Comparison of ENCODE assay signal across 20 mouse cellular contexts in genomic region chr1:120270115-120270514, GRCm38 (mm10). TPM values are rescaled to one million over a fixed set of nuclear protein-coding genes. Genes with fewer than 3 reads are reported as not detected.
DNase-seq lines count a peak whose midpoint lies in the region; ATAC-seq and TF ChIP-seq lines count a peak whose summit lies in the region.
"Had no signal": no experiment of that assay in that cellular context is flagged by ENCODE, and none has a peak within 500 bp of the region (broad histone marks: within the 10 kb centered on the region; RNA-seq: fewer than 3 reads in every experiment).

No protein-coding gene starts in this region.

- H3K4me3 ChIP-seq in heart, embryonic 11.5 days (ENCODE audit: low read depth, low read length) = peak overlapping the region; percentile 30
- H3K4me3 ChIP-seq in ES-Bruce4 (ENCODE audit: low read depth, low read length) (no peak overlapping the region), MEL (ENCODE audit: control insufficient read depth in 1 of 2, insufficient read depth in 1 of 2, low read depth in 2 of 2, low read length in 2 of 2) (no peak overlapping the region; a peak in 1 of 4 replicates)
- H3K4me3 ChIP-seq in liver, embryonic 12.5 days = peak overlapping the region; percentile 67
- H3K4me3 ChIP-seq: embryonic facial prominence, embryonic 12.5 days; heart, adult 2 months; megakaryocyte, embryonic 14.5 days; neural tube, embryonic 12.5 days had no signal

- 0 out of 2 replicates have a peak overlapping the region, but pooled peaks have one; percentile 22 for H3K27ac ChIP-seq in heart, embryonic 11.5 days (ENCODE audit: low read depth, low read length)
- no peak overlapping the region for H3K27ac ChIP-seq in ES-Bruce4 (ENCODE audit: insufficient read depth, low read length)
- peak overlapping the region; percentile 46; the same call in 1 of the 2 replicates for H3K27ac ChIP-seq in MEL (ENCODE audit: control insufficient read depth, low read depth, low read length)
- H3K27ac ChIP-seq in liver, embryonic 12.5 days = peak overlapping the region; percentile 93
- H3K27ac ChIP-seq: embryonic facial prominence, embryonic 12.5 days; heart, adult 2 months; neural tube, embryonic 12.5 days; stomach, postnatal 0 days had no signal

- WGBS in heart, embryonic 11.5 days (ENCODE audit: insufficient replicate concordance) = 61% methylated on average over 7 of the region's 7 CpGs
- WGBS in liver, embryonic 12.5 days (ENCODE audit: insufficient replicate concordance) = 51% methylated on average over 7 of the region's 7 CpGs

- H3K9ac ChIP-seq in heart, embryonic 11.5 days (ENCODE audit: low read depth, low read length) = peak overlapping the region; percentile 56; the same call in 1 of the 2 replicates
- H3K9ac ChIP-seq in ES-Bruce4 (ENCODE audit: low read depth, poor library complexity, severe bottlenecking) (no peak overlapping the region), MEL (ENCODE audit: control insufficient read depth, low read depth, low read length, poor library complexity, severe bottlenecking) (no peak overlapping the region)
- peak overlapping the region; percentile 75 for H3K9ac ChIP-seq in liver, embryonic 12.5 days
- H3K9ac ChIP-seq: embryonic facial prominence, embryonic 12.5 days; neural tube, embryonic 12.5 days had no signal

- H3K27me3 ChIP-seq in heart, embryonic 11.5 days (ENCODE audit: control insufficient read depth, insufficient read depth, low read length) = no peaks in the 10 kb centered on the region
- H3K27me3 ChIP-seq in ES-Bruce4 (ENCODE audit: control insufficient read depth, insufficient read depth, low read length, poor library complexity, severe bottlenecking) = no peaks in the 10 kb centered on the region
- H3K27me3 ChIP-seq in MEL (ENCODE audit: control insufficient read depth in 1 of 2, insufficient read depth in 2 of 2, low read length in 2 of 2) = no peaks in the 10 kb centered on the region
- H3K27me3 ChIP-seq in liver, embryonic 12.5 days (replicated peaks) = no peaks in the 10 kb centered on the region
- H3K27me3 ChIP-seq: embryonic facial prominence, embryonic 12.5 days had no signal

- ATAC-seq in heart, embryonic 11.5 days (replicated peaks; ENCODE audit: insufficient number of reproducible peaks, low FRiP score, low TSS enrichment) = no peak
- no peak for ATAC-seq in liver, embryonic 12.5 days

- DNase-seq in heart, adult 9 months (ENCODE audit: low spot score in 2 of 2) = no peak
- no peak for DNase-seq in MEL (ENCODE audit: low read depth, low spot score)
- DNase-seq in lung, postnatal 25 days (ENCODE audit: low spot score) = no peak
- no peak for DNase-seq in cerebellum, postnatal 36 days
- DNase-seq in layer of hippocampus, adult 9-11 months = no peak
- DNase-seq: cerebellum, postnatal 25 days; gastrocnemius, postnatal 10 days; heart, adult 2 months; heart, postnatal 4 days; kidney, adult 2 months; kidney, postnatal 25 days; lung, postnatal 10 days; thymus, postnatal 25 days had no signal

- peak overlapping the region; percentile 45 for H3K4me2 ChIP-seq in heart, embryonic 11.5 days
- peak overlapping the region; percentile 93 for H3K4me2 ChIP-seq in liver, embryonic 12.5 days
- H3K4me2 ChIP-seq: embryonic facial prominence, embryonic 12.5 days; neural tube, embryonic 12.5 days had no signal

- H3K9me3 ChIP-seq in heart, embryonic 11.5 days (replicated peaks; ENCODE audit: control insufficient read depth, low read length) = no peaks in the 10 kb centered on the region
- H3K9me3 ChIP-seq in ES-Bruce4 (replicated peaks; ENCODE audit: control insufficient read depth, insufficient read depth, low read length, poor library complexity, severe bottlenecking) (no peaks in the 10 kb centered on the region), MEL (replicated peaks; ENCODE audit: insufficient read depth, low read length) (no peaks in the 10 kb centered on the region)
- no peaks in the 10 kb centered on the region for H3K9me3 ChIP-seq in liver, embryonic 12.5 days (replicated peaks)
- H3K9me3 ChIP-seq: embryonic facial prominence, embryonic 12.5 days; neural tube, embryonic 12.5 days had no signal

- TF ChIP-seq EP300 in ES-Bruce4 (IDR thresholded peaks at IDR 0.05; ENCODE audit: insufficient read depth, low read depth, low read length) (0 out of 2 replicates have a peak, but pooled peaks have one; percentile 56), MEL (IDR thresholded peaks at IDR 0.05; ENCODE audit: low read depth in 1 of 2, low read length in 2 of 2) (no peak)

- TF ChIP-seq CTCF in ES-Bruce4 (IDR thresholded peaks at IDR 0.05; ENCODE audit: low read depth, low read length) (no peak), MEL (IDR thresholded peaks at IDR 0.05 in 2 of 3, conservative IDR thresholded peaks at IDR 0.05 in 1 of 3; ENCODE audit: control insufficient read depth in 1 of 3, insufficient read depth in 1 of 3, low read depth in 2 of 3, low read length in 3 of 3, poor library complexity in 1 of 3, severe bottlenecking in 1 of 3) (no peak)

- no peak for TF ChIP-seq RAD21 in MEL (IDR thresholded peaks at IDR 0.05; ENCODE audit: low read depth, low read length)

- peaks cover 7% of the 10 kb centered on the region; the same call in 1 of the 2 replicates for H3K4me1 ChIP-seq in heart, embryonic 11.5 days (ENCODE audit: control insufficient read depth, insufficient read depth, low read length)
- H3K4me1 ChIP-seq in ES-Bruce4 (ENCODE audit: control insufficient read depth, insufficient read depth, low read length) = peaks cover 5% of the 10 kb centered on the region
- peaks cover 11 to 38% of the 10 kb centered on the region in 2 experiments for H3K4me1 ChIP-seq in MEL (ENCODE audit: control insufficient read depth in 1 of 2, insufficient read depth in 2 of 2, low read length in 2 of 2)
- H3K4me1 ChIP-seq in liver, embryonic 12.5 days = peaks cover 80% of the 10 kb centered on the region
- H3K4me1 ChIP-seq: embryonic facial prominence, embryonic 12.5 days had no signal

- no peaks in the 10 kb centered on the region for H3K36me3 ChIP-seq in heart, embryonic 11.5 days (ENCODE audit: control insufficient read depth, insufficient read depth, low read length)
- H3K36me3 ChIP-seq in ES-Bruce4 (ENCODE audit: control insufficient read depth, insufficient read depth, low read length, poor library complexity, severe bottlenecking) = no peaks in the 10 kb centered on the region
- peaks cover 0 to 31% of the 10 kb centered on the region in 2 experiments; a peak in 2 of 4 replicates for H3K36me3 ChIP-seq in MEL (ENCODE audit: control insufficient read depth in 1 of 2, insufficient read depth in 2 of 2, low read length in 2 of 2)
- H3K36me3 ChIP-seq in liver, embryonic 12.5 days = 0 out of 2 replicates have a peak, but pooled peaks cover 4% of the 10 kb centered on the region
- H3K36me3 ChIP-seq: embryonic facial prominence, embryonic 12.5 days; neural tube, embryonic 12.5 days had no signal

- H3K79me2 ChIP-seq in MEL (ENCODE audit: control insufficient read depth, insufficient read depth, low read length, poor library complexity) = peaks cover 3% of the 10 kb centered on the region; the same call in 1 of the 2 replicates

- TF ChIP-seq POLR2A in ES-Bruce4 (IDR thresholded peaks at IDR 0.05; ENCODE audit: insufficient read depth, low read length) = no peak
- no peak for TF ChIP-seq POLR2A in MEL (IDR thresholded peaks at IDR 0.05; ENCODE audit: control insufficient read depth in 1 of 2, insufficient read depth in 1 of 2, low read depth in 1 of 2, low read length in 2 of 2, poor library complexity in 1 of 2)

TF ChIP-seq in MEL, 35 proteins besides CTCF, POLR2A, EP300 and RAD21:
- TF ChIP-seq USF2 (IDR thresholded peaks at IDR 0.05; ENCODE audit: borderline replicate concordance in 1 of 2, insufficient read depth in 1 of 2, low read depth in 1 of 2, low read length in 2 of 2) = no peak
- no peak for TF ChIP-seq SIN3A (IDR thresholded peaks at IDR 0.05; ENCODE audit: low read length)
- TF ChIP-seq MXI1 (IDR thresholded peaks at IDR 0.05; ENCODE audit: low read depth, low read length) = no peak
- TF ChIP-seq HCFC1 (IDR thresholded peaks at IDR 0.05; ENCODE audit: low read depth, low read length) = no peak
- no peak for TF ChIP-seq TCF12 (IDR thresholded peaks at IDR 0.05; ENCODE audit: low read depth, low read length)
- no peak for TF ChIP-seq ZC3H11A (IDR thresholded peaks at IDR 0.05; ENCODE audit: low read depth, low read length)
- no peak for TF ChIP-seq CHD1 (IDR thresholded peaks at IDR 0.05; ENCODE audit: low read depth, low read length)
- TF ChIP-seq RCOR1 (IDR thresholded peaks at IDR 0.05; ENCODE audit: low read depth, low read length) = no peak
- no peak for TF ChIP-seq POLR2AphosphoS5 (IDR thresholded peaks at IDR 0.05; ENCODE audit: borderline replicate concordance, low read depth, low read length)
- TF ChIP-seq MAZ (IDR thresholded peaks at IDR 0.05; ENCODE audit: low read depth, low read length) = no peak
- TF ChIP-seq ELF1 (IDR thresholded peaks at IDR 0.05; ENCODE audit: low read depth, low read length) = no peak
- TF ChIP-seq JUND (IDR thresholded peaks at IDR 0.05; ENCODE audit: low read depth, low read length) = no peak
- no peak for TF ChIP-seq ZKSCAN1 (IDR thresholded peaks at IDR 0.05; ENCODE audit: low read depth, low read length)
- TF ChIP-seq ETS1 (IDR thresholded peaks at IDR 0.05; ENCODE audit: low read depth, low read length) = no peak
- TF ChIP-seq CHD2 (IDR thresholded peaks at IDR 0.05; ENCODE audit: low read length) = no peak
- TF ChIP-seq MEF2A (IDR thresholded peaks at IDR 0.05; ENCODE audit: extremely low read depth, insufficient replicate concordance, low read depth, low read length, poor library complexity, severe bottlenecking) = no peak
- TF ChIP-seq BHLHE40 (IDR thresholded peaks at IDR 0.05; ENCODE audit: borderline replicate concordance, low read depth, low read length) = no peak
- no peak for TF ChIP-seq MYB (IDR thresholded peaks at IDR 0.05; ENCODE audit: low read depth, low read length)
- TF ChIP-seq POLR2AphosphoS2 (IDR thresholded peaks at IDR 0.05; ENCODE audit: low read length) = no peak
- TF ChIP-seq ZNF384 (IDR thresholded peaks at IDR 0.05; ENCODE audit: low read depth, low read length) = no peak

RNA-seq across cellular contexts. Expression of gene Steap3, which starts 2.4 kb away (rescaled TPM):
- 14.7 and 18.6 TPM in 2 replicates for polyA plus RNA-seq in heart, embryonic 11.5 days (2014; fragmentation: Nextera tagmentation; extraction: Ambion mirVana)
- polyA plus RNA-seq in ES-Bruce4 (2011; ENCODE audit: insufficient read depth, insufficient read length, low read depth, missing spikeins) = 9.4 and 11.0 TPM in 2 replicates
- total RNA-seq in MEL (2012; rRNA removed) = 83.2 and 101 TPM in 2 replicates
- polyA plus RNA-seq in MEL (2012; ENCODE audit: insufficient read depth in 1 of 2, insufficient read length in 2 of 2, low read depth in 1 of 2, low replicate concordance in 2 of 2, missing spikeins in 1 of 2) = 10 to 100 TPM; 50.2 to 98.2 TPM
- polyA plus RNA-seq in liver, embryonic 12.5 days (2016; fragmentation: Nextera tagmentation; extraction: Ambion mirVana) = 54.3 and 56.3 TPM in 2 replicates

Comparison
In these comparisons a context has a peak if more than half of its experiments do, and no peak if none do; other contexts are left out.
1. H3K4me3 ChIP-seq: peak in heart, embryonic 11.5 days (single experiment) and liver, embryonic 12.5 days (single experiment); none in ES-Bruce4 (single experiment) and MEL (0 of 2).
2. H3K9ac ChIP-seq: peak in heart, embryonic 11.5 days (single experiment) and liver, embryonic 12.5 days (single experiment); none in ES-Bruce4 (single experiment) and MEL (single experiment).